Mouse (Mus musculus) layer of hippocampus, adult 2 months (tissue): ENCODE data around the gene Ptprk. TPM values are rescaled to one million over a fixed set of nuclear protein-coding genes. Genes with fewer than 3 reads are reported as not detected.

Source experiments
- DNase-seq, 2 experiments: peaks; one replicate each; pipeline ENCODE4 v3.0.0; 2022; ENCODE audit warnings: low spot score in 2 of 2
- H3K27ac ChIP-seq: fragments of 200-600 bp; 2 replicates; pipeline ENCODE4 v1.8.1; 2022
- H3K4me3 ChIP-seq: fragments of 200-600 bp; 2 replicates; pipeline ENCODE4 v1.8.1; 2022; ENCODE audit warnings: mild to moderate bottlenecking
- CTCF ChIP-seq: fragments of 200-600 bp; conservative IDR thresholded peaks from 2 replicates; pipeline ENCODE4 v1.8.1; 2022; ENCODE audit warnings: antibody characterized with exemption, mild to moderate bottlenecking, moderate library complexity
- microRNA-seq, 2 experiments: library from miRNA; unstranded; fragments of <30 nt; microRNA quantifications; one replicate each; pipeline ENCODE4 v1.2.0; 2021
- total RNA-seq, 2 experiments: library from RNA; stranded (reverse); gene quantifications; 2 replicates each; pipeline ENCODE4 v1.2.3; 2021

The Ptprk gene
- total RNA-seq, 2 experiments from 2014 or later, result 52.2 to 59.9 TPM

DNA sequence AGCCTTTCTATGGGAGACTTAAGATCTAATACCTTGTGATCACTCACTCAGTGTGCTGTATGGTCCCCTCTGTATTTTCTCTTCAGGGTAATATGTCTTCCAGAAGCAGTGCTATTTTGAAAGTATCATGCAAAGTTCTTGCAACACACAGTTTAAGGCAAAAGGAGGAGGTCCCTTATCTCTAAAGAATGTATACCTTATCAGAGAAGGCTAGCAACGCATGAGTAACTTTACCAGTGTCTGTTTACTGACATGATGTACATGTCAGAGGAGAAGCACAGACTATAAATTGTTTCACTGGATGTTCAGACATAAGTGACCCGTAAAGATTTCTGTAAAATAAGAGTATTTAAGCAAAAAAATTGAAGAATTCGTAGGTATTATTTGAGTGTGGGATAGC, 516.2 kb downstream of the Ptprk start:
- TF ChIP-seq CTCF, result no peak
- H3K4me3 ChIP-seq, result no peak overlapping the region
- H3K27ac ChIP-seq, result no peak overlapping the region

DNA sequence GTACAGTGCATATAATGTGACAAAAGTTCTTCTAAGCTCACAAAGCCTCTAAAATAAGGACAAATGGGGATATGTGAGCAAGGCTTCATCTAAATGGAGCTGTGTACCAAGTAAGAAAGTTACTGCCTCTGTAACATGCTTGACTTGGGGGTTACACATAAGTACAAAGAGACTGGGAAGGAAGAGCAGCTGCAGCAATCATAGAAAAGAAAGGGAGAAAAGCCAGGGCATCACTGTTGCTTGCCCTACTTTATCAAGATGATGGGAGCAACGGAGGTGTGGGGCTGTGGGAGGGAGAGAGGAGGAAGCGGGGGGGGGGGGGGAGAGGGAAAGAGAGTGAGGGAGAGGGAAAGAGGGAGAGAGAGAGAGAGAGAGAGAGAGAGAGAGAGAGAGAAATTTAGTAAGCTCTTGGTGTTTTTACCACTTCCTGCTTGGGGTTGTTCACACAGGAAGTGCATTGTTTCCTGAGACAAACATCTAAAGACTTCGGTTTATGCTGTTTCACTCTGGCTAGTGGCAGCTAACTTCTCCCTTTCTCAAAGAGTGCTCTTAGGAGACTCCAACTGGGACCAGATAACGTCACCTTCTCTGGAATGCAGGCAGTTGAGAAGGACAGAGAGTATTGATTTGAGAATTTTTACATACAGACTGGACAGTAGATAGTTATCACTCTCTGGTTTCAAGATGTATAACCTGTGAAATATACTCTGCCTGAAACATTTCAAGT, 519.1 kb downstream of the Ptprk start:
- no peak for TF ChIP-seq CTCF
- Histone ChIP-seq H3K27ac (no peak overlapping the region), H3K4me3 (no peak overlapping the region)
- DNase-seq, result no peak

More for the DNA sequence above, 516.2 kb downstream of the Ptprk start:
- DNase-seq, result no peak

DNA sequence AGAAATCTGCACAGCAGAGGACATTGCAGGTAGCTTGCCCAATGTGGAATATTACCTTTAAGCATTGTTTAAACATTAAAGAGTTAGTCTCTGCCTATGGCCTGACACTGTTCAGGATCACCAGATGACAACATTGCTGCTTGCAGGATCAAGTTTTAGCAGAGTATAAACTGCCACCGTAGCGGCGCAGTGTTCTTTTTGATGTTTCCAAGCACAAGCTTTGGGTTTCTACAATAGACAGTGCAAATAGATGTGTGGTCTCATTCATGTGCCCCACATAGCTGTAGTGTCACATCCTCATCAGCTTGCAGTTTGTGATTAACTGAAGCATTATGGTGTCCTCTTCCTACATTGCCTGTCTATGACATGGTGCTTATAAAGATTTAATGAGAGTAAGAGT, 522.3 kb downstream of the Ptprk start:
- TF ChIP-seq CTCF, result no peak
- Histone ChIP-seq H3K4me3 (no peak overlapping the region), H3K27ac (no peak overlapping the region)
- no peak for DNase-seq

DNA sequence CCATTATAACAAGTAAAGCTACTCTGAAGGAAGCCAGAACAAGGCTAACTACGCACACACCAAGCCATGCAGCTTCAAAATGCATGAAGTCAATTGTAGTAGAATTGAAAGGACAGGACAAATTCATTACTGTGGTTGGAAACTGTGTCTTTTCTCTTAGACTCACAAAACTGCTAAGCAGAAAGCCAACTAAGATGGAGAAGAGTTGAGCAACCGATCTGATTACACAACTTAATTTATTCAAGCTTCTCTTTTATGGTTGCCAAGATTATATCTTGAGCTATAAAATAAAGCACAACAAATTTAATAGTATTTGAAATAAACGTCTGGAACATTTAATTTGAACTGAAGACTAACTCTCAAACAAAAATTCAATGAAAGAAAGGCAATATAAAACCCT, 534.5 kb downstream of the Ptprk start:
- no peak overlapping the region for H3K27ac ChIP-seq
- TF ChIP-seq CTCF, result no peak
- no peak for DNase-seq

DNA sequence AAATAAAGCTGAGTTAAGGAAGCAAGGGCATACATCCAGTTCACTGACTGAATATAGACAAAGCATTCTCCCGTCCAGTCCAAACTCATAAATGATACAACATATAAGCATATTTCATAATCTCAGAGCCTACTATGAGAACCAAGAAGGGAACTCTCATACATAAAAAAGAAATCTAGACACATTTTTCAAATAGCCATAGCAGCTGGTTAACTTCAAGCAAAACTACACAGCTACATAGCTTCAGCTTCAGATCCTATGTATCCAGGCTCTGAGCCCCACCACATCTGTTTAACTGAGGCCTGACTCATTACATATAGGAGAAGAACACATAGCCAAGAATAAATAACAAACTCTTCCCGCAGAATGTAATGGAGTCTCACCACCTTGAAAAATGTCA, 539.8 kb downstream of the Ptprk start:
- DNase-seq, result no peak
- TF ChIP-seq CTCF, result no peak
- Histone ChIP-seq H3K4me3 (no peak overlapping the region), H3K27ac (no peak overlapping the region)

More for the DNA sequence above, 534.5 kb downstream of the Ptprk start:
- H3K4me3 ChIP-seq, result no peak overlapping the region

DNA sequence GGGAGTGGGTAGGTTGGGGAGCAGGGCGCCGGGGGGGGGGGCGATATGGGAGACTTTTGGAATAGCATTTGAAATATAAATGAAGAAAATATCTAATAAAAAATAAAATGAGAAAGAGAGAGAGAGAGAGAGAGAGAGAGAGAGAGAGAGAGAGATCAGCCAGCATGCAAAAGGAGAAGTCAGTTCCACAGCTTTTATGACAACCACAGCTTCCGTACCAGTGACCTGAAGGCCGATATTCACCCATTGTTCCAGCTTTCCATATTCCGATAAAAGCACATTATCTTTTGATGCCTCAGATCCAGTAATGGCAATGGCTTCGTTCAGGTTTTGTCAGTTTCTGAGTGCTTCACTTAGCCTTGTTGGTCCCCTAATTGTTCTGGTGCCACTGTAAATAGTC, 542.6 kb downstream of the Ptprk start:
- no peak for DNase-seq
- no peak overlapping the region for H3K27ac ChIP-seq
- no peak overlapping the region for H3K4me3 ChIP-seq
- no peak for TF ChIP-seq CTCF

DNA sequence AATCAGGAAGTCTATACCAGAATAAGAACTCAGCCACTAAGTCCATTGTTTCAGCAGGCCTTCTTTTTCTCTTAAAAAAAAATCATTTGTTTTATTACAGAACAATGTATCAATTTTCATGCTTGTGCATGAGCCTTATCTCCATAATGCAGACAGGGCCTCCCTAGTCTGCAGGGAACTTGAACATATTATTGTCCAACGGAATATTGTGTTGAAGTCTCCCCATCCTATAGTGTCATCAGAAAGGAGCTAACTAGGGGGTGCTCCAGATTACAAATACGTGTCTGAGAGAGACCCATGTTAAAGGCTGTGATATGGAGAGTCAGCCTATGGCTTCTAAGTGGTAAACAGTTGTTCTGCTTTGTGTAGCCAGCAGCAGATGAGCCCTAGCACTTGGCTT, 543.4 kb downstream of the Ptprk start:
- DNase-seq, result no peak
- TF ChIP-seq CTCF, result no peak
- H3K27ac ChIP-seq, result no peak overlapping the region
- H3K4me3 ChIP-seq, result no peak overlapping the region

DNA sequence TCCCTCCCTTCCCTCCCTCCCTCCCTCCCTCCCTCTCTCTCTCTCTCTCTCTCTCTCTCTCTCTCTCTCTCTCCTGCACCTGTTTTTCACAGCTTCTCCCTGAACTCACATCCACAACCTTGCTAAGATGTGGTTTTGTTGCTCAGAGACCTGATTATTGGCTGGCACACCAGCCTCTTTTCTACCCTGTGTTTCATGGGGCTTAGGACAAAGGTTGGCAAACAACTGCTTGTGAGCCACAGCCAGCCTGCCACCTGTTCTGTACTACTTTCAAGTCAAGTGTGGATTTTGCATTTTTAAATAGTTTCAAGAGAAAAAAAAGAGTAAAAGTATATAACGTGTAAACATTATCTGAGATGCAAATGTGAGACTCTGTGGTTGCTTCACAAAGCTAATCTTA, 544.8 kb downstream of the Ptprk start:
- H3K4me3 ChIP-seq, result no peak overlapping the region
- no peak for DNase-seq
- no peak overlapping the region for H3K27ac ChIP-seq
- TF ChIP-seq CTCF, result no peak

DNA sequence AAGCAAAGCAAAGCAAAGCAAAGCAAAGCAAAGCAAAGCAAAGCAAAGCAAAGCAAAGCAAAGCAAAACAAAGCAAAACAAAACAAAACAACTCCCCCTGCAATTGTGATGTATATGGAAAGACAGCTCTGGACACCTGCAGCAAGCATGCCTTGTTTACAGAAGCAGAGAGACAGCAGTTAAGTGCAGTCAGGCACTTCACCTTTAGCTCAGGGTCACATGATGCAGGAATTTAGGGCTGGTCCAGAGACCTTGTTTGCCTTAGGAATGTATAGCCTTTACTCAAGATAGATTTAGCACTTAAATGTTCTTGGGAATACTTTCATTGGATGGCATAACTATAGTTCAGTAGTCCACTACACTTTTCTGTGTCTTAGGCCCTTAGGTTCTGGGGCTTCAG, 561.5 kb downstream of the Ptprk start:
- no peak overlapping the region for H3K4me3 ChIP-seq

DNA sequence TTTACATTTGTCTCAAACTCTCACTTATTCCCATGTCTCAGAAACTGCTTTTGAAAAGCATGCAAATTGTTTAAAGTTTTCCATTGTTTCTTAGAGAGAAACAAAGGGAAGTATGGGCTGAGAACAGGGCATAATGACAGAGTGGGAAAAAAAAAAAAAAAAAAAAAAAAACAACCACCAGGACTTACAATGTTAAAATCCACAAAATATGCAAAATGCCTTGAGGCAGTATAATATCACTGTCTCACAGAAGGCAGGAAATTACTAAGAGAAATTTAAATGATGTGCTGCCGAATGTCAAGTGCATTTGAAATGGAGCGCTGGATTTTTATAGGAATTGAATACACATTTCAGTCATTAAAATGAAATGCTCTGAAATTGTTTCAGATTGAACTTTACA, 567.3 kb downstream of the Ptprk start:
- Histone ChIP-seq H3K27ac (no peak overlapping the region), H3K4me3 (no peak overlapping the region)
- no peak for TF ChIP-seq CTCF
- DNase-seq, result no peak

More for the DNA sequence above, 561.5 kb downstream of the Ptprk start:
- no peak overlapping the region for H3K27ac ChIP-seq
- DNase-seq, result no peak
- no peak for TF ChIP-seq CTCF

Small RNAs within 50 kb of the gene (microRNA-seq; reads per million reads assigned to microRNA genes)
- 0 reads per million in 2 experiments for gene Gm22370
